Mouse (Mus musculus): ENCODE data around the gene Triobp. TPM values are rescaled to one million over a fixed set of nuclear protein-coding genes. Genes with fewer than 3 reads are reported as not detected.
"Not testable (repeated sequence)": the region's sequence is repeated elsewhere in the genome, so short reads cannot be mapped to it uniquely, and the experiment has no call there.

The Triobp gene
- polyA plus RNA-seq, 1 experiment from 2014 or later: 53.7 TPM

DNA sequence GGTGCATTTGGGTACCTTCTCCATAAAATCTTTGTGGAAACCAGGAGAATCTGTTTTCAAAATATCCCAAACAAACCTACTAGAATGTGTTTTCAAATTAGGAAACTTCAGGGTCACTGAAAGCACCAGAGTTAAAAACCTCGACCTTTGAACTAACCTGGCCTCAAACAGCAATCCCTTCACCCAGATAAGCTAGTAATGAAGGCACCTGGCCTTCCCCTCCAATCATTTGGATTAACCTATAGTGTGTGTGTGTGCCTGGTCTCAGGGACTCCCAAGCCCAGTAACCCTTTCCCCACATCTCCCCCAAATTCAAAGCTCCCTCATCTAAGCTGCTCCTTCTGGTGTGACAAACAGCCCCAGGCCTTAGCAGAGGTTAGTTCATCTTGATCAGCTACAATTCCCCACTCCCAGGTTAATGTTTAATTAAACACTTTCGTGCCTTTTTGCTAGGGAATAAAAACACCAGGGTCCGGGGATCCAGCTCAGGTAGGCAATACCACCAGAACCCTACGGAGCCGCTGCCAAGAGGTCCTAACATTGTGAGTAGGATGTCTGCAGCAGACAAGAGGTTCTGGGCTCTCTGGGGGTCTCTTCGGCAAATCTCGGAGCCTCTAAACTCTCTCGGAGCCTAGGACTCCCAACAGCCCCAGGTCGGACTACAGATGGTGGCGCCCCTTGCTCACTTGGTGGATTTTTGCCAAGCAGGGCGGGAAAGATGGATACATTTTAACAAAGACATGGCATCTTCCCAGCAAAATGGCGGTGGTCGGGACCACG lies 79.2 kb downstream of the Triobp start:
- H3K4me3 ChIP-seq (ENCODE audit: low read length): peak overlapping the region; percentile 83
- H3K9ac ChIP-seq (ENCODE audit: low read length): peak overlapping the region; percentile 100; the same call in 1 of the 2 replicates
- no peak overlapping the region for H3K27ac ChIP-seq (ENCODE audit: low read length)
- WGBS: 56% methylated on average over 14 of the region's 14 CpGs
- no peaks in the 10 kb centered on the region for H3K36me3 ChIP-seq (ENCODE audit: control insufficient read depth, insufficient read depth)
- H3K9me3 ChIP-seq (replicated peaks; ENCODE audit: control insufficient read depth, low read length): no peaks in the 10 kb centered on the region
- ATAC-seq (replicated peaks; ENCODE audit: extremely low read depth, insufficient read depth, low FRiP score): no peak
- H3K4me1 ChIP-seq (ENCODE audit: control insufficient read depth, insufficient read depth, low read length): peaks cover 25% of the 10 kb centered on the region
- H3K27me3 ChIP-seq (ENCODE audit: control insufficient read depth, insufficient read depth, low read length): 0 out of 2 replicates have a peak, but pooled peaks cover 2% of the 10 kb centered on the region
- peak overlapping the region; percentile 88 for H3K4me2 ChIP-seq (ENCODE audit: low read depth, low read length)

DNA sequence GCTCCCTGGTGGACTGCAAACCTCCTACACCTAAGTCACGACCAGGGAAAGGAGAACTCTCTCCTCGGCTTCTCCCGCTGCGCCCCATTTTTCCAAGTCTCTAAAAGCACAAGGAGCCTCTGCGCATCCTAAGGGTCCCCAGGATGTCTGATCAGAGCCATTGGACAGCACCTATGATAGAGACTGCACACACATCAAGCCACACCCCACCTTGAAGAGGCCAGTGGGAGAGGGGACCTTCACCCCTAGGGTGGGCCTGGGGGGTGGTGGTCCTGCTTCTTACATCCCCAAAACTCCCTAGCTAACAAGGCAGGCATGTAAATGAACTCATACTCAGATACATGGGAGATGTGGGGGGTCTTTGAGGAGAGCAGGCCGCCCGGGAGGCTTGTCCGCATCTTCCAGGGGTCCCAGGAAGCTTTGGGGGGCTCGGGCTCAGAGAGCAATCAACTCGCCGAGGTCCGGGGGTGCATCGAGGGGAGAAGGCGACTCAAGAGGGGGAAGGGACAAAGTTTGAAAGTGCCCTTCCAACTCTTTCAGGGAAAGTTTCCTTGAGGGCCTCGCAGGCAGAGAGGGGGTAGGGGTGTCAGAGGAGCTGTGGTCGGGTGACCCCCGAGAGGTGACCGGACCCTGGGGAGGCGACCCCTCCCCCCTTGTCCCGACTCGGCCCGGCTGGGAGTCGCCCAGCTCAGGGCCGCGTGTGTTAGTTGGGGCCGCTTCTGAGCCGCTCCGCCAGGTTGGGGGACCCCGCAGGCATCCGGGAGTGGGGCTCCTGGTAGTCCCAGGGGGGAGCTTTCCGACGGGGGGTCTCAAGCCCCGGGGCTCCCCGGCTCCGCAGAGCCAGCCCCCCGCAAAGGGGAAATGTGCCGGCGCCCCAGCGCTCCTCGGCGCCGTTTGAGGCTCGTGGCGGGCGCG lies 80.0 kb downstream of the Triobp start:
- no peaks in the 10 kb centered on the region for H3K36me3 ChIP-seq (ENCODE audit: control insufficient read depth, insufficient read depth)
- peaks cover 25% of the 10 kb centered on the region for H3K4me1 ChIP-seq (ENCODE audit: control insufficient read depth, insufficient read depth, low read length)
- 0 out of 2 replicates have a peak, but pooled peaks cover 2% of the 10 kb centered on the region for H3K27me3 ChIP-seq (ENCODE audit: control insufficient read depth, insufficient read depth, low read length)
- H3K9ac ChIP-seq (ENCODE audit: low read length): peak overlapping the region; percentile 100
- no peaks in the 10 kb centered on the region for H3K9me3 ChIP-seq (replicated peaks; ENCODE audit: control insufficient read depth, low read length)
- no peak for ATAC-seq (replicated peaks; ENCODE audit: extremely low read depth, insufficient read depth, low FRiP score)
- peak overlapping the region; percentile 88 for H3K4me2 ChIP-seq (ENCODE audit: low read depth, low read length)
- WGBS: 6% methylated on average over 45 of the region's 46 CpGs
- H3K27ac ChIP-seq (ENCODE audit: low read length): peak overlapping the region; percentile 96
- H3K4me3 ChIP-seq (ENCODE audit: low read length): peak overlapping the region; percentile 83

DNA sequence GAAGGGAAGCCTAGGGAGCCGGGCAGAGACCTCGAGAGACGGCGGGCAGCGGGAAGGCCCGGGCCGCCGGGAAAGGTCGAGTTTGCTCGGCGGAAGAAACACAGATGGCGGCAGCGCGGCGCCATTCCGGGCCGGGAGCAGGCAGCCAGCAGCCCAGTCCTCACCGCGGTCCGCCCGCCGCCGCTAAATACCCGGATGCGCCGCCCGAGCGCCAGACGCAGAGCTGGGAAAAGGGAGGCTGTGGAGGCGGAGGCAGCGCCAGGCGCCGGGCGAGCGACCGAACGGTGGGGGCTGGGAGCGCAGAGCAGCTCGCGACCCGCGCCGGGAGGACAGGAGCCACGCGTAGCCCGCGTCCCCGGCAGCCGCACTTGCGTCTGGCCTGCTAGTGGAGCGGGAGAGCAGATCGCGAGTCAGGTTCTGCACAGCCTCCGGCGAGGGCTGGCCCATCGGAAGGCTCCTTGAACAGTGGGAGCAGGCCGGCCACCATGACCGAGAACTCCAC lies 80.8 kb downstream of the Triobp start, which contains the start of gene H1f0:
Gene H1f0, plus strand, starts transcription at position 214 of the 502 bp plus-strand sequence.
- no peaks in the 10 kb centered on the region for H3K9me3 ChIP-seq (replicated peaks; ENCODE audit: control insufficient read depth, low read length)
- H3K36me3 ChIP-seq (ENCODE audit: control insufficient read depth, insufficient read depth): no peaks in the 10 kb centered on the region
- peak; percentile 78 for ATAC-seq (replicated peaks; ENCODE audit: extremely low read depth, insufficient read depth, low FRiP score)
- 0 out of 2 replicates have a peak, but pooled peaks cover 2% of the 10 kb centered on the region for H3K27me3 ChIP-seq (ENCODE audit: control insufficient read depth, insufficient read depth, low read length)
- H3K4me2 ChIP-seq (ENCODE audit: low read depth, low read length): peak within 1 kb of the TSS; percentile 88
- WGBS: under 1% methylated on average over 57 of the region's 58 CpGs
- H3K9ac ChIP-seq (ENCODE audit: low read length): peak within 1 kb of the TSS; percentile 100
- peaks cover 21% of the 10 kb centered on the region for H3K4me1 ChIP-seq (ENCODE audit: control insufficient read depth, insufficient read depth, low read length)
- peak within 1 kb of the TSS; percentile 83 for H3K4me3 ChIP-seq (ENCODE audit: low read length)
- H3K27ac ChIP-seq (ENCODE audit: low read length): peak within 1 kb of the TSS; percentile 96

DNA sequence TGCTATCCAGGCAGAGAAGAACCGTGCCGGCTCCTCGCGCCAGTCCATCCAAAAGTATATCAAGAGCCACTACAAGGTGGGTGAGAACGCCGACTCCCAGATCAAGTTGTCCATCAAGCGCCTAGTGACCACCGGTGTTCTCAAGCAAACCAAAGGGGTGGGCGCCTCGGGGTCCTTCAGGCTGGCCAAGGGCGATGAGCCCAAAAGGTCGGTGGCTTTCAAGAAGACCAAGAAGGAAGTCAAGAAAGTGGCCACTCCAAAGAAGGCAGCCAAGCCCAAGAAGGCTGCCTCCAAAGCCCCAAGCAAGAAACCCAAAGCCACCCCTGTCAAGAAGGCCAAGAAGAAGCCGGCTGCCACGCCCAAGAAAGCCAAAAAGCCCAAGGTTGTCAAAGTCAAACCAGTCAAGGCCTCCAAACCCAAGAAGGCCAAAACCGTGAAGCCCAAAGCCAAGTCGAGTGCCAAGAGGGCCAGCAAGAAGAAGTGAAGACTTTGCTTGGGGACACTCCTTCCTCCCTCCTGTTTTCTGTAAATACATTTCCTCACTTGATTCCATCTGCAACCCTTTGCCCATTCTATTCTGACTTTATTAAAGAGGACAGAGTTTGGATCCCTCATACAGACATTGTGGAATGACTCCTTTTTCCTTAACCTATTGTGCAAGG lies 81.4 kb downstream of the Triobp start:
- Histone ChIP-seq H3K9ac (ENCODE audit: low read length) (peak overlapping the region; percentile 100), H3K36me3 (ENCODE audit: control insufficient read depth, insufficient read depth) (no peaks in the 10 kb centered on the region), H3K27ac (ENCODE audit: low read length) (peak overlapping the region; percentile 96), H3K27me3 (ENCODE audit: control insufficient read depth, insufficient read depth, low read length) (no peaks in the 10 kb centered on the region), H3K4me2 (ENCODE audit: low read depth, low read length) (peak overlapping the region; percentile 88), H3K4me3 (ENCODE audit: low read length) (peak overlapping the region; percentile 83), H3K4me1 (ENCODE audit: control insufficient read depth, insufficient read depth, low read length) (peaks cover 21% of the 10 kb centered on the region), H3K9me3 (replicated peaks; ENCODE audit: control insufficient read depth, low read length) (no peaks in the 10 kb centered on the region)
- no peak for ATAC-seq (replicated peaks; ENCODE audit: extremely low read depth, insufficient read depth, low FRiP score)
- WGBS: 17% methylated on average over 16 of the region's 16 CpGs

DNA sequence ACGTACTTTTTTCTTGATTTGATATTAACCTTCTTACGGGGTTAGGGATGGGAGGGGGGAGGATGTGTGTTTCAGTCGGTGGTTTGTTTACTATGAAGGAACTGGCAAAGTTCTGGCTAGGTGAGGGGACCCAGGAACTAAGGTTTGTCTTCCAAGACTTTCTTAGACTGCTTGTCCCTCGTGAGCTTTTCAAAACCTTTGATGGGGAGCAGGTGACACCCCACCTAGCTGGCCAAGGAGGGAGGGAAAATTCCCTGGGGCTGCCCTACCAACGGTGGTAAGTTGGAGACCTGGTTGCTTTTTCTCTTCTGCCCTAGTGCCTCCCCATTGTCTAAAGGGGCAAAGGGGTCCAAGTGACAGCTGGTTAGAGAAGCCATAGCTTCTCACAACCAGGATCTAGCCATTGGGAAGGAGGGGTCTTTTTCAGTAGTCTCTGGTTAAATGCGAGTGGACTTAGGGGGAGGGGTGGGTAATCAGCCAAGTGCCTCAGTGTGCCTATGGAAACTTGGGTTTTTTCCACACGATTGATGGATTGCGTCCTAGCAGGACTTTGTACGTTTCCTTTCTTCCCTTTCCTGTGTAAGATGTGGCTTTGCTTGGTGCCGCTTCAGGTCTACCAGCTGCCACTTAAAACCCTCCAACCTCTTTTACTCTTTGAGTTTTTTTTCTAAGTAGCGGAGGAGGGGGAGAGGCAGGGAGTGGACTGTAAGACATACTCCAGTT lies 82.2 kb downstream of the Triobp start:
- no peak for ATAC-seq (replicated peaks; ENCODE audit: extremely low read depth, insufficient read depth, low FRiP score)
- Histone ChIP-seq H3K27me3 (ENCODE audit: control insufficient read depth, insufficient read depth, low read length) (no peaks in the 10 kb centered on the region), H3K9me3 (replicated peaks; ENCODE audit: control insufficient read depth, low read length) (no peaks in the 10 kb centered on the region)

DNA sequence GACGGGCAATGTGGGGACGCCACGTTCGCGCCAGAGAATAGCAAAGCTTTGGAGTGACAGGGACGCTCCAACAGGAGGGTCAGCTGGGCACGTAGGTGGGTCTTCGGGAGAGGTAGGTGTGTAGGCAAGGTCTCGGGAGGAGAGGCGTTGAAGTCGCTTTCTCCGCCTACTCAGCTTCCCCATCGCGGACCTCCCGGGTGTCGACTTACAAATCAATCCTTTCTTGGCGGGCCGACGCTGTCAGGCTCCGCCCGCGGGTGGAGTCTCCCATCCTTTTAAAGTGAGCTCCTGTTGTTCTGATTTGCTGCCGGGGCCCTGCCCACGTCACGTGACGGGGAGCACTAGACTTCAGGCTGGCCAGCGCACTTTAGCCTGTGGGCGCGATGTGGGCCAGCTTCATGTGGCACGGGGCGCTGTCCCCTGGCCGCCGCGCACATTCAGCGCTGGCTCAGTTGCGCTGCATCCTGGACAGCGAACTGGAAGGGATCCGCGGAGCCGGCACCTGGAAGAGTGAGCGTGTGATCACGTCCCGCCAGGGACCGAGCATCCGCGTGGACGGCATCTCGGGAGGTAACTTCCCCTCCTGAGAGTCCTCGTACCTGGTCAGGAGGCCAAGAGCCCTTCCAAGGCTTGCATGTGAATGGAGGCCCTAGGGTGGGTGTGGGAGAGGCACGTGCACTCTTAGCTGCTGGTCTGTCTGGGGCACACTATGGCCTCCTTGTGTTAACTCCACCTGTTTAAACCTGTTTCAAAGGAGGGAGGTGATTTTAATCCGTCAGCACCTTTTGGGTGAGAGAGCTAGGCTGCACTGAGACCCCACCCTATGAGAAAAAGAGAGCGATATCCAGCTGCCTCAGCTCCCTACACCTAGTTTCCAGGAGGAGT lies 83.3 kb downstream of the Triobp start:
- no peaks in the 10 kb centered on the region for H3K27me3 ChIP-seq (ENCODE audit: control insufficient read depth, insufficient read depth, low read length)
- ATAC-seq (replicated peaks; ENCODE audit: extremely low read depth, insufficient read depth, low FRiP score): peak; percentile 86
- H3K4me3 ChIP-seq (ENCODE audit: low read length): peak overlapping the region; percentile 83
- peaks cover 19% of the 10 kb centered on the region for H3K4me1 ChIP-seq (ENCODE audit: control insufficient read depth, insufficient read depth, low read length)
- no peaks in the 10 kb centered on the region for H3K9me3 ChIP-seq (replicated peaks; ENCODE audit: control insufficient read depth, low read length)
- WGBS: under 1% methylated on average over 52 of the region's 52 CpGs
- H3K27ac ChIP-seq (ENCODE audit: low read length): peak overlapping the region; percentile 96
- H3K36me3 ChIP-seq (ENCODE audit: control insufficient read depth, insufficient read depth): no peaks in the 10 kb centered on the region
- H3K9ac ChIP-seq (ENCODE audit: low read length): peak overlapping the region; percentile 100
- peak overlapping the region; percentile 88 for H3K4me2 ChIP-seq (ENCODE audit: low read depth, low read length)

More for the DNA sequence above, 82.2 kb downstream of the Triobp start:
- peaks cover 21% of the 10 kb centered on the region for H3K4me1 ChIP-seq (ENCODE audit: control insufficient read depth, insufficient read depth, low read length)
- peak overlapping the region; percentile 88 for H3K4me2 ChIP-seq (ENCODE audit: low read depth, low read length)
- peak overlapping the region; percentile 96 for H3K27ac ChIP-seq (ENCODE audit: low read length)
- H3K36me3 ChIP-seq (ENCODE audit: control insufficient read depth, insufficient read depth): no peaks in the 10 kb centered on the region
- peak overlapping the region; percentile 83 for H3K4me3 ChIP-seq (ENCODE audit: low read length)
- peak overlapping the region; percentile 100 for H3K9ac ChIP-seq (ENCODE audit: low read length)
- WGBS: 7% methylated on average over 11 of the region's 11 CpGs

DNA sequence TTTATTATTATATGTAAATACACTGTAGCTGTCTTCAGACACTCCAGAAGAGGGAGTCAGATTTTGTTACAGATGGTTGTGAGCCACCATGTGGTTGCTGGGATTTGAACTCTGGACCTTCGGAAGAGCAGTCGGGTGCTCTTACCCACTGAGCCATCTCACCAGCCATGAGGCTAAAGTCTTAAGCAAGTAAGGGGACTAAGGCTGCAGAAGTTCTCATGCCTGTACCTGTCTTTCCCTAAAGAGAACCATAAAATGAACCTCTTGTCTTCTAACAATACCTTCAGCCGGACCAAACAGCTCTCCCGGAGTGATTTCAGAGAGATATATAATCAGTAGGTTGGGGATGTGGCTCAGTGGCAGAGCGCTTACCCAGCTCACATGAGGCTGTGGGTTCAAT lies 84.4 kb downstream of the Triobp start:
- 90% methylated on average over 5 of the region's 5 CpGs for WGBS

More for the DNA sequence above, 84.4 kb downstream of the Triobp start:
- not testable (repeated sequence) for H3K27me3 ChIP-seq (ENCODE audit: control insufficient read depth, insufficient read depth, low read length); H3K4me3 ChIP-seq (ENCODE audit: low read length); ATAC-seq (replicated peaks; ENCODE audit: extremely low read depth, insufficient read depth, low FRiP score); H3K27ac ChIP-seq (ENCODE audit: low read length); H3K9me3 ChIP-seq (replicated peaks; ENCODE audit: control insufficient read depth, low read length); H3K36me3 ChIP-seq (ENCODE audit: control insufficient read depth, insufficient read depth); H3K9ac ChIP-seq (ENCODE audit: low read length); H3K4me2 ChIP-seq (ENCODE audit: low read depth, low read length)
- peaks cover 17% of the 10 kb centered on the region for H3K4me1 ChIP-seq (ENCODE audit: control insufficient read depth, insufficient read depth, low read length)

Measured in heart, embryonic 16.5 days (tissue).